Mouse (Mus musculus): ENCODE measurements at regions not wholly inside any gene's neighbourhood (a gene's known extent, or its start where the extent isn't known, plus 50 kb on each side); places are given as distances from the start of the nearest gene placed in this dataset.

GRCm38 (mm10) chr4:12743714-12744327 is 572.0 kb upstream of the Fam92a start:
- no peaks in the 10 kb centered on the region for H3K36me3 ChIP-seq (replicated peaks)
- 74% methylated on average over 5 of the region's 5 CpGs for WGBS
- no peak for DNase-seq (ENCODE audit: extremely low spot score, low spot score)
- H3K4me3 ChIP-seq = no peak overlapping the region
- no peaks in the 10 kb centered on the region for H3K9me3 ChIP-seq
- H3K27ac ChIP-seq = no peak overlapping the region
- 0 out of 2 replicates have a peak, but pooled peaks cover 4% of the 10 kb centered on the region for H3K4me1 ChIP-seq
- no peaks in the 10 kb centered on the region for H3K27me3 ChIP-seq (ENCODE audit: poor library complexity, severe bottlenecking)

GRCm38 (mm10) chr4:12736411-12736810 is 564.6 kb upstream of the Fam92a start:
- no peak overlapping the region for H3K27ac ChIP-seq
- WGBS = 80% methylated on average over 3 of the region's 3 CpGs

DNA sequence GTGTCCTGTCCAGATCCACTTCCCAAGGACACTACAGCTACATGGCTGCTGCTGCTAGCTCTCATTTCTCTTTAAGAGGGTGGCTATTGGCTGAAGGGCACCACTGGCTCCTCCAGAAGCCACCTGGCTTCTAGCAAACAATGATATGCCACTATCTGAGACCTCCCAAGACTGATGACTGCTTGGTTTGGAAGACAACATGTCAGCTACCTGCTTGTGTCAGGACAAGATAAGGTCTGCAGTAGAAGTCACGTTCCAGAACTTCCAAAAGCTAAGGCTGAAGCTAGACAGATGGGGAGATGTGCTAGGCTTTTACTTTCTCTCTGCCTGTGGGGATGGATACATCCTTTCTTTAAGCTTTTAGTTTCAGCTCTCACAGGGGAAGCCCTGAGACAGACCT is 528.4 kb upstream of the Fam92a start:
- H3K36me3 ChIP-seq (replicated peaks) = no peaks in the 10 kb centered on the region
- H3K27ac ChIP-seq = no peak overlapping the region
- no peaks in the 10 kb centered on the region for H3K4me1 ChIP-seq
- no peaks in the 10 kb centered on the region for H3K9me3 ChIP-seq
- 81% methylated on average over 1 of the region's 1 CpGs for WGBS
- H3K4me3 ChIP-seq = no peak overlapping the region
- DNase-seq (ENCODE audit: extremely low spot score, low spot score) = no peak
- H3K27me3 ChIP-seq (ENCODE audit: poor library complexity, severe bottlenecking) = no peaks in the 10 kb centered on the region

More at GRCm38 (mm10) chr4:12736411-12736810, 564.6 kb upstream of the Fam92a start:
- Histone ChIP-seq H3K4me3 (no peak overlapping the region), H3K9me3 (no peaks in the 10 kb centered on the region), H3K4me1 (no peaks in the 10 kb centered on the region), H3K36me3 (replicated peaks) (no peaks in the 10 kb centered on the region), H3K27me3 (ENCODE audit: poor library complexity, severe bottlenecking) (no peaks in the 10 kb centered on the region)
- no peak for DNase-seq (ENCODE audit: extremely low spot score, low spot score)

DNA sequence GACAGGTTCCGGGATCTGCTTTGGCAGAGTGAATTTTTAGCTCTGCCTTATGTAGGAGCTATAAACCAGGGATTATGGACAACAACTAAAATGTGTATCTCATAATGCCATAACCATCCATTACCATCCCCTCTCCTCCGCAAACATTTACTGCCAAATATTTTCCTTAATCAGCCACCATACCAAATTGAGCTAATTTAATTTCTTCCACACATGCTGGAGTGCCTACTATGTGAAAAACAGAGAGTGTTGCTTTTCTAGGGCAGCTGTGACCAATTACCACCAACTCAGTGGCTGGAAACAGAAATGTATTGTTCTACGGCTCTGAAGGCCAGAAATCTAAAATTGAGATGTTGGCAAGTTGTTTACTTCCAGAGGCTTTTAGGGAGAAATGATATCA is 506.0 kb upstream of the Fam92a start:
- no peaks in the 10 kb centered on the region for H3K36me3 ChIP-seq (replicated peaks)
- no peaks in the 10 kb centered on the region for H3K27me3 ChIP-seq (ENCODE audit: poor library complexity, severe bottlenecking)
- H3K4me1 ChIP-seq = no peaks in the 10 kb centered on the region
- H3K27ac ChIP-seq = no peak overlapping the region
- WGBS = 65% methylated on average over 3 of the region's 3 CpGs
- no peaks in the 10 kb centered on the region for H3K9me3 ChIP-seq
- no peak overlapping the region for H3K4me3 ChIP-seq
- no peak for DNase-seq (ENCODE audit: extremely low spot score, low spot score)

- no peaks in the 10 kb centered on the region for H3K4me1 ChIP-seq
- 78% methylated on average over 7 of the region's 7 CpGs for WGBS
- no peaks in the 10 kb centered on the region for H3K36me3 ChIP-seq (replicated peaks)
- DNase-seq (ENCODE audit: extremely low spot score, low spot score) = no peak
- no peaks in the 10 kb centered on the region for H3K27me3 ChIP-seq (ENCODE audit: poor library complexity, severe bottlenecking)
- no peaks in the 10 kb centered on the region for H3K9me3 ChIP-seq
- no peak overlapping the region for H3K4me3 ChIP-seq
- no peak overlapping the region for H3K27ac ChIP-seq
Measured at GRCm38 (mm10) chr4:12671399-12671798, 499.6 kb upstream of the Fam92a start.

DNA sequence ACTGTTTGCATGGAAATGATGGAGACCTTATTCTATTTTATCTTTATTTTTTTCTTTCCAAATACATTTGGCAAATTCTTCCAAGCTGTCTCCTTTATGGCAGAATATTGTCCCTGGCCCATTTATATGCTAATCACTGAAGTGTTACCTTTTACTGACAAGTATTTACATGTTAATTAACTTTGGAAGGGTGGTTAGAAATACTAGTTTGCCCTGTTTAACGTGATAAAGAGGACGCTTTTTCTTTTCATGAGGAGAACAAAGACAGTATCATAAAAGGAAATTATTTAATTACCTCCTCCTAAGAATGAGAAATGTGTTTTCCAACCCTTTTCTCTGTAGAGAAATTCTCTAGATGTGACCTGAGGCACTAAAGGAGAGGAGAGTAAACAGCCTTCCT is 491.4 kb upstream of the Fam92a start:
- no peak overlapping the region for H3K27ac ChIP-seq
- no peaks in the 10 kb centered on the region for H3K36me3 ChIP-seq (replicated peaks)
- no peak for DNase-seq (ENCODE audit: extremely low spot score, low spot score)
- 0 out of 2 replicates have a peak, but pooled peaks cover 8% of the 10 kb centered on the region for H3K27me3 ChIP-seq (ENCODE audit: poor library complexity, severe bottlenecking)
- no peaks in the 10 kb centered on the region for H3K9me3 ChIP-seq
- H3K4me3 ChIP-seq = no peak overlapping the region
- 22% methylated on average over 2 of the region's 2 CpGs for WGBS
- peaks cover 17% of the 10 kb centered on the region for H3K4me1 ChIP-seq

DNA sequence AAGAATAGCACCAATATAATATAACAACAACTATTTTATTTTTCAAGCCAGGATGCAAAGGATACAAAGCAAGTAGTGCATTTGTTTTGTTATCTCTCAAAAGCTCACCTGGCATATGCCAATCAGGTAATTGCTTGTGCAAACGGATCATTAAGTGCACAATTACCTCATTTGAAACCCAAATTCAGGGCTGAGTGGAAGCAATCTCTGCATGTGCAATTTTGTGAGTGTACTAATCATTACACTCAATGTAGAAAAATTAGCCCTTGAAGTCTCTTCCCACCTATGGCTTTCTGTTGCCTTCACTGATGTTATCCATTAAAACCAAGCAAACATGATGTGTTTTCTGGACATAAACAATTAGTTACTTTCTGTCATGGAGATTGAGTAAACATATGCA is 490.9 kb upstream of the Fam92a start:
- 0 out of 2 replicates have a peak, but pooled peaks cover 8% of the 10 kb centered on the region for H3K27me3 ChIP-seq (ENCODE audit: poor library complexity, severe bottlenecking)
- peaks cover 20% of the 10 kb centered on the region for H3K4me1 ChIP-seq
- H3K27ac ChIP-seq = no peak overlapping the region
- no peaks in the 10 kb centered on the region for H3K9me3 ChIP-seq
- H3K4me3 ChIP-seq = no peak overlapping the region
- no peak for DNase-seq (ENCODE audit: extremely low spot score, low spot score)
- no peaks in the 10 kb centered on the region for H3K36me3 ChIP-seq (replicated peaks)
- WGBS = 62% methylated on average over 1 of the region's 1 CpGs

DNA sequence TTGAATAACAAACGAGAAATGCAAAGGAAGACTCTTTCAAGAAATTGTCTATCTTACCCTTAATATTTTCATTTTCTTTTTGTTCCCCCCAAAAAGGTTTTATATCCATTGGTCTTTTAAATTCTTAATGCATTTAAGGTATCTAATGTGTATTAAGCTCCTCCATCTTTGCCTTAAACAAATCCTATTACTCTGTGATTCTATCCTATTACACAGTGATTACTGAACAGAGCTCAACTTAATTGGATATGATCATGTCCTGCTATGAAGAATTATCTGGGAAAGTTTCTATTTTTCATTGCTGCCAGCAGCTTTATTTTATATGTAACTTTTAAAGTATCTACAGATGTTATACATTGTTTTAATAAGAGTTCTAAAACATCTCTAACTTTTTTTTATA is 487.3 kb upstream of the Fam92a start:
- no peak for DNase-seq (ENCODE audit: extremely low spot score, low spot score)
- Histone ChIP-seq H3K9me3 (no peaks in the 10 kb centered on the region), H3K4me3 (no peak overlapping the region), H3K27ac (no peak overlapping the region), H3K4me1 (peaks cover 37% of the 10 kb centered on the region), H3K27me3 (ENCODE audit: poor library complexity, severe bottlenecking) (peaks cover 29% of the 10 kb centered on the region), H3K36me3 (replicated peaks) (no peaks in the 10 kb centered on the region)
- WGBS = 55% methylated on average over 1 of the region's 1 CpGs

DNA sequence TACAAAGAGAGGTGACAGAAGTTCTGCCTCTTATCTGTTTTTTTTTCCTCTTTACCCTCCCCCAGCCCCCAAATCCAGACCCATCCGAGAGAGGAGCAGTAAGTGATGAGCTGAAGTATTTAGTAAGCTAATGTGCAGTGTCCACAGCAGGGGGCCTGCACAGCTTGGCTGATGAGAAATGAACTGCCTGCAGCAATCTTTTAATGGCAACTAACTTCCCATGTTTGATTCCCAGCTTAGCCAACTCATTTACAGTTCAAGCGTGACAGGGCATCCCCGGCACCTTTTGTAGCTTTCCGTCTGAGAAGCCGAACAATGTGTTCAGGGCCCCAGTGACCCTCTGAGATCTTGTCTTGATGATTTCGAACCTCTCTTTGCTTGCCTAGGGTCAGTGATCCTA is 486.8 kb upstream of the Fam92a start:
- DNase-seq (ENCODE audit: extremely low spot score, low spot score) = peak; percentile 18
- Histone ChIP-seq H3K4me1 (peaks cover 37% of the 10 kb centered on the region), H3K9me3 (no peaks in the 10 kb centered on the region), H3K4me3 (no peak overlapping the region), H3K36me3 (replicated peaks) (no peaks in the 10 kb centered on the region), H3K27ac (no peak overlapping the region), H3K27me3 (ENCODE audit: poor library complexity, severe bottlenecking) (peaks cover 29% of the 10 kb centered on the region)
- 9% methylated on average over 6 of the region's 6 CpGs for WGBS

DNA sequence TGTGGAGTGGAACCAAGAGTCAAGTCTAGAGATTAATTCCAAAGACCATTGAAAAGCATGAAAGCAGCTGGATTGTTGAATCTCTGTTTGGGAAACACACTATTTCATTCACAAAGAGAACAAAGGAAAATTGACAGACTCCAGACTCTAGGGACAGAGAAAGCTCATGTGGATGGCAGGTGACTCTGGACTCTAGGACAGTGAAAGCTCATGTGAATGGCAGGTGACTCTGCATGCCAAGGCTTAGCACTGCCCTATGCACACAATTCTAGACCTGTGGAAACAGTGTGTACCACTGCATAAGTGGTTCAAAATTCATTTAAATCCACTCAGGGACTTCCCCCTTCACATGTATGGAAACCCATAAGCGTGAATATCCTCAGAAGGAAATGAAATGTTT is 486.0 kb upstream of the Fam92a start:
- Histone ChIP-seq H3K4me1 (peaks cover 30% of the 10 kb centered on the region), H3K9me3 (no peaks in the 10 kb centered on the region), H3K36me3 (replicated peaks) (no peaks in the 10 kb centered on the region), H3K27ac (no peak overlapping the region), H3K27me3 (ENCODE audit: poor library complexity, severe bottlenecking) (peaks cover 29% of the 10 kb centered on the region), H3K4me3 (no peak overlapping the region)
- 91% methylated on average over 1 of the region's 1 CpGs for WGBS
- no peak for DNase-seq (ENCODE audit: extremely low spot score, low spot score)

- Histone ChIP-seq H3K36me3 (replicated peaks) (no peaks in the 10 kb centered on the region), H3K9me3 (no peaks in the 10 kb centered on the region), H3K27me3 (ENCODE audit: poor library complexity, severe bottlenecking) (peaks cover 27% of the 10 kb centered on the region), H3K4me1 (peaks cover 29% of the 10 kb centered on the region), H3K4me3 (no peak overlapping the region), H3K27ac (no peak overlapping the region)
- WGBS = 87% methylated on average over 6 of the region's 6 CpGs
- DNase-seq (ENCODE audit: extremely low spot score, low spot score) = no peak
Measured at GRCm38 (mm10) chr4:12656924-12657603, 485.2 kb upstream of the Fam92a start.

- peaks cover 21% of the 10 kb centered on the region for H3K27me3 ChIP-seq (ENCODE audit: poor library complexity, severe bottlenecking)
- H3K36me3 ChIP-seq (replicated peaks) = no peaks in the 10 kb centered on the region
- peaks cover 29% of the 10 kb centered on the region for H3K4me1 ChIP-seq
- DNase-seq (ENCODE audit: extremely low spot score, low spot score) = no peak
- no peak overlapping the region for H3K27ac ChIP-seq
- H3K4me3 ChIP-seq = no peak overlapping the region
- WGBS = 76% methylated on average over 13 of the region's 13 CpGs
- H3K9me3 ChIP-seq = no peaks in the 10 kb centered on the region
Measured at GRCm38 (mm10) chr4:12655457-12656228, 483.8 kb upstream of the Fam92a start.

Data from forebrain, embryonic 10.5 days (tissue).